Comparison of ENCODE assay signal across 11 mouse cellular contexts in the genomic region with DNA sequence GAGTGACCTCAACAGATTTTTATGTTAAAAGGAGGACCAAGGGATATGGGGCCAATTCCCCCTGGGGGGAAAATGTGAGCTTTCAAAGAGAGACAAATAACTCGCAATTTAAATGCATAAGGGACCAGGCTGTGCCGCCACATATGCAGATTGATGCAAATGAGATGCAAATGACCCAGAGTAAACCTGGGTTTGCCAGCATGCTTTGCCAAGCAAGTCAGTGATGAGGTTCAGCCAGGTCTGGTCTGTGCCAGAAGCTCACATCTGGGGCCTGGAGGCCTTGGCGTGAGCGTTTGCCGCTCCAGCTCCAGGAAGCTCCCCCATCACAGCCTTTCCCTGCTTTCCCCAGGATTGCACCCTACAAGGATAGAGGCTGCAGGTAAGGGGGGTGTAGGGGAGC.
A peak's percentile ranks its signal among the peaks of the same experiment; 100 is the strongest.
DNase-seq lines count a peak whose midpoint lies in the region; ATAC-seq and TF ChIP-seq lines count a peak whose summit lies in the region.
"Had no signal": no experiment of that assay in that cellular context is flagged by ENCODE, and none has a peak within 500 bp of the region (broad histone marks: within the 10 kb centered on the region; RNA-seq: fewer than 3 reads in every experiment).

No protein-coding gene starts in this region.

- H3K36me3 ChIP-seq in ES-E14 (ENCODE audit: control insufficient read depth, insufficient read depth, low read length, poor library complexity, severe bottlenecking) = no peaks in the 10 kb centered on the region
- H3K36me3 ChIP-seq in forebrain, embryonic 15.5 days = no peaks in the 10 kb centered on the region
- H3K36me3 ChIP-seq: limb, embryonic 12.5 days had no signal

- no peak overlapping the region for H3K4me2 ChIP-seq in forebrain, embryonic 15.5 days (replicated peaks)
- H3K4me2 ChIP-seq: limb, embryonic 12.5 days had no signal

- 17% methylated on average over 5 of the region's 5 CpGs for whole genome bisulfite sequencing in forebrain, embryonic 15.5 days

- H3K9me3 ChIP-seq in ES-E14 (ENCODE audit: control insufficient read depth, insufficient read depth, low read depth, low read length) = no peaks in the 10 kb centered on the region
- H3K9me3 ChIP-seq in forebrain, embryonic 15.5 days = no peaks in the 10 kb centered on the region
- H3K9me3 ChIP-seq: limb, embryonic 12.5 days had no signal

- no peak overlapping the region for H3K4me3 ChIP-seq in ES-E14 (ENCODE audit: insufficient read depth in 1 of 2, low read depth in 1 of 2, low read length in 2 of 2, poor library complexity in 1 of 2, severe bottlenecking in 1 of 2)
- no peak overlapping the region for H3K4me3 ChIP-seq in forebrain, embryonic 15.5 days
- H3K4me3 ChIP-seq: limb, embryonic 12.5 days; myocyte had no signal

- H3K27me3 ChIP-seq in forebrain, embryonic 15.5 days = no peaks in the 10 kb centered on the region
- H3K27me3 ChIP-seq: limb, embryonic 12.5 days had no signal

- no peak overlapping the region for H3K9ac ChIP-seq in ES-E14 (ENCODE audit: insufficient read depth, low read depth, low read length, poor library complexity, severe bottlenecking)
- no peak overlapping the region for H3K9ac ChIP-seq in forebrain, embryonic 15.5 days (replicated peaks)
- H3K9ac ChIP-seq: limb, embryonic 12.5 days had no signal

- H3K27ac ChIP-seq in ES-E14 (ENCODE audit: insufficient read depth, low read depth, low read length, poor library complexity, severe bottlenecking) = 0 out of 2 replicates have a peak overlapping the region, but pooled peaks have one; percentile 25
- peak overlapping the region; percentile 87 for H3K27ac ChIP-seq in forebrain, embryonic 15.5 days (replicated peaks)
- H3K27ac ChIP-seq: limb, embryonic 12.5 days had no signal

- peaks cover 6 to 8% of the 10 kb centered on the region in 2 experiments; a peak in 3 of 4 replicates for H3K4me1 ChIP-seq in ES-E14 (ENCODE audit: control insufficient read depth in 2 of 2, insufficient read depth in 2 of 2, low read length in 2 of 2, poor library complexity in 1 of 2)
- H3K4me1 ChIP-seq in forebrain, embryonic 15.5 days = peaks cover 35% of the 10 kb centered on the region

- ATAC-seq in forebrain, embryonic 15.5 days (replicated peaks) = peak; percentile 92

- peak; percentile 71 for DNase-seq in kidney, adult 11 months
- no peak for DNase-seq in kidney, postnatal 4 days
- DNase-seq in ES-E14 (ENCODE audit: low read depth, low spot score) = no peak
- peak; percentile 43 to 84 for DNase-seq in layer of hippocampus, postnatal 14 days (ENCODE audit: low spot score in 2 of 2)
- DNase-seq in spleen, postnatal 14 days (ENCODE audit: low spot score in 2 of 2) = no peak
- DNase-seq in lung, adult 18-20 months = no peak
- DNase-seq in urinary bladder, adult 18-20 months (ENCODE audit: low spot score in 2 of 2) = no peak
- DNase-seq: right cerebral cortex, postnatal 4 days had no signal

- in situ Hi-C loops in ES-E14 (cut with MboI; ENCODE audit: low sequenced_read_pairs in 2 of 2, unreplicated experiment in 2 of 2) = no loop called here

TF ChIP-seq in ES-E14, 5 proteins besides CTCF, POLR2A, EP300 and RAD21:
- TF ChIP-seq MAFK (IDR thresholded peaks at IDR 0.05; ENCODE audit: insufficient read depth, low read depth, low read length) (no peak), HCFC1 (IDR thresholded peaks at IDR 0.05; ENCODE audit: borderline replicate concordance, insufficient read depth, low read length) (no peak), CHD2 (IDR thresholded peaks at IDR 0.05; ENCODE audit: low read depth, low read length) (no peak), ZC3H11A (IDR thresholded peaks at IDR 0.05; ENCODE audit: borderline replicate concordance, low read depth, low read length) (no peak), ZNF384 (IDR thresholded peaks at IDR 0.05; ENCODE audit: low read depth, low read length) (no peak)
TF ChIP-seq in ES-E14: peak in this region for 0.

Comparison
In these comparisons a context has a peak if more than half of its experiments do, and no peak if none do; other contexts are left out.
1. DNase-seq: peak in kidney, adult 11 months (single experiment) and layer of hippocampus, postnatal 14 days (2 of 2); none in kidney, postnatal 4 days (0 of 2), ES-E14 (single experiment), spleen, postnatal 14 days (0 of 2), lung, adult 18-20 months (0 of 2) and urinary bladder, adult 18-20 months (0 of 2).